Mouse (Mus musculus) neural tube, embryonic 13.5 days (tissue): Measurements from ENCODE around the gene F13a1. TPM values are rescaled to one million over a fixed set of nuclear protein-coding genes. Genes with fewer than 3 reads are reported as not detected.

Experiments
- ATAC-seq: fragments of 200-750 bp; cut with Nextera tagmentation; 2 replicates; pipeline ENCODE4 v1.8.0; 2017; ENCODE audit warnings: low read depth, mild to moderate bottlenecking, moderate TSS enrichment, moderate library complexity
- H3K27ac ChIP-seq: fragments of 300-500 bp; sonication (generic); replicated peaks from 2 replicates; pipeline ENCODE4 v1.5.1; 2015; ENCODE audit warnings: moderate library complexity, mild to moderate bottlenecking, inconsistent platforms
- H3K27me3 ChIP-seq: fragments of 300-500 bp; sonication (generic); 2 replicates; pipeline ENCODE4 v1.6.1; 2015; ENCODE audit warnings: mild to moderate bottlenecking, inconsistent platforms
- H3K36me3 ChIP-seq: fragments of 300-500 bp; sonication (generic); 2 replicates; pipeline ENCODE4 v1.6.1; 2015; ENCODE audit warnings: mild to moderate bottlenecking, inconsistent platforms
- H3K4me1 ChIP-seq: fragments of 300-500 bp; sonication (generic); replicated peaks from 2 replicates; pipeline ENCODE4 v1.6.1; 2015; ENCODE audit warnings: inconsistent platforms
- H3K4me2 ChIP-seq: fragments of 300-500 bp; sonication (generic); 2 replicates; pipeline ENCODE4 v1.6.1; 2015; ENCODE audit warnings: inconsistent platforms, mild to moderate bottlenecking, moderate library complexity
- H3K4me3 ChIP-seq: fragments of 300-500 bp; sonication (generic); 2 replicates; pipeline ENCODE4 v1.5.1; 2015; ENCODE audit warnings: mild to moderate bottlenecking, inconsistent platforms
- H3K9ac ChIP-seq: fragments of 300-500 bp; sonication (generic); 2 replicates; pipeline ENCODE4 v1.6.1; 2015; ENCODE audit warnings: moderate library complexity, mild to moderate bottlenecking, inconsistent platforms
- H3K9me3 ChIP-seq: fragments of 300-500 bp; sonication (generic); 2 replicates; pipeline ENCODE4 v1.6.1; 2016; ENCODE audit warnings: inconsistent platforms
- WGBS: fragments of 180-500 bp; shearing (Covaris S2); methylation state at CpG from one replicate; pipeline ENCODE4 v1.1.7; 2015; 5-methylcytosine and 5-hydroxymethylcytosine counted together
- polyA plus RNA-seq: library from polyadenylated mRNA; unstranded; fragments of >200 nt; fragmentation: Nextera tagmentation; extraction: Ambion mirVana; gene quantifications from 2 replicates; pipeline ENCODE4 v1.2.1, GENCODE M21; 2015

The F13a1 gene
- polyA plus RNA-seq, 1 experiment from 2014 or later: 11.2 TPM

GRCm38 (mm10) chr13:36941891-36942290, 108.2 kb downstream of the F13a1 start:
- 50% methylated on average over 3 of the region's 3 CpGs for WGBS
- 0 out of 2 replicates have a peak, but pooled peaks cover 4% of the 10 kb centered on the region for H3K4me1 ChIP-seq
- no peaks in the 10 kb centered on the region for H3K36me3 ChIP-seq
- no peak overlapping the region for H3K9ac ChIP-seq
- peak; percentile 47; the same call in 1 of the 2 replicates for ATAC-seq
- H3K27ac ChIP-seq: no peak overlapping the region
- no peak overlapping the region for H3K4me2 ChIP-seq
- no peaks in the 10 kb centered on the region for H3K9me3 ChIP-seq
- no peaks in the 10 kb centered on the region for H3K27me3 ChIP-seq
- H3K4me3 ChIP-seq: no peak overlapping the region

DNA sequence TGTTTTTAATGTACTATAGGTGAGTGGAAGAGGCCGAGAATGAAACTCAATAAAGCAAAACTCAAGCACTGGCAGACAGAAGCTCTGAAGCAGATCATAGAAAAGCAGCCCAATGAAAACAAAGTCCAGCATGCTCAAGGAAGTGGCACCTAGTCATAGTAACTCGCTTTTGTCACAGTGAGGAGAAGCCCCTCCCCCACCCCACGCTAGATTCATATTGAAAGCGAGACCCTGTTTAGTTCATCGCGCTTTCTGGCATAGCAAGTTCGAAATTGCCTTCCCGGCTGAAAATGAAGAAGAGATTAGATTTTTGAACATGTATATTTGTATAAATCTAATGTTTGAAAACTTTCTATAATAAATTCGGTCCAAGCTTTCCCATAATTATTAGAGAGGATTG, 118.0 kb downstream of the F13a1 start:
- H3K4me1 ChIP-seq: no peaks in the 10 kb centered on the region
- ATAC-seq: no peak
- 91% methylated on average over 9 of the region's 9 CpGs for WGBS
- H3K27ac ChIP-seq: no peak overlapping the region
- H3K4me3 ChIP-seq: no peak overlapping the region
- no peaks in the 10 kb centered on the region for H3K27me3 ChIP-seq
- no peak overlapping the region for H3K4me2 ChIP-seq
- H3K9me3 ChIP-seq: no peaks in the 10 kb centered on the region
- no peak overlapping the region for H3K9ac ChIP-seq
- H3K36me3 ChIP-seq: no peaks in the 10 kb centered on the region

GRCm38 (mm10) chr13:36919737-36920136, 130.3 kb downstream of the F13a1 start:
- Histone ChIP-seq H3K36me3 (no peaks in the 10 kb centered on the region), H3K27me3 (no peaks in the 10 kb centered on the region), H3K4me3 (no peak overlapping the region), H3K9me3 (no peaks in the 10 kb centered on the region), H3K9ac (no peak overlapping the region), H3K27ac (no peak overlapping the region), H3K4me1 (no peaks in the 10 kb centered on the region), H3K4me2 (no peak overlapping the region)
- no peak for ATAC-seq
- 50% methylated on average over 4 of the region's 4 CpGs for WGBS

GRCm38 (mm10) chr13:36903885-36904284, 146.2 kb downstream of the F13a1 start:
- ATAC-seq: no peak
- no peaks in the 10 kb centered on the region for H3K27me3 ChIP-seq

DNA sequence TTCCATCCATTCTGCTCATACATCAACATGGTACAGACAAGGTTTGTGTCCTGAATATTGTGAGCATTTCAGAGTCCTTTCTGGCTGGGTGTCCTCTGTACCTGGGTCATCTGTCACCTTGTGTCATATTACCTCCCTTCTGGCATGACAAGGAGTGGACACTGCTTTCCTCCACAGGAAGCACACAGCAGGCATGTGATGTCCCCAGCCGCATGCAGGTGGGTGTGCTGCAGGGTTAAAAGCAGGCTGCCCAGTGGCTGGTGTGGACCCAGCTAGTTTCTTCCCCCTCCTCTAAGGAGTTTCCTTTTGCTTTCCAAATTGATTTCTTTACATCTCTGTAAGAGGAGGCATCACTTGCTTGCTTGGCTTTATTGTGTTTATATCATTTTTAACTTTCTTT, 146.6 kb downstream of the F13a1 start:
- Histone ChIP-seq H3K27me3 (no peaks in the 10 kb centered on the region), H3K36me3 (no peaks in the 10 kb centered on the region), H3K4me3 (no peak overlapping the region), H3K4me2 (no peak overlapping the region), H3K9ac (no peak overlapping the region), H3K27ac (no peak overlapping the region), H3K9me3 (no peaks in the 10 kb centered on the region), H3K4me1 (no peaks in the 10 kb centered on the region)
- no peak for ATAC-seq
- WGBS: 38% methylated on average over 1 of the region's 1 CpGs

More at GRCm38 (mm10) chr13:36903885-36904284, 146.2 kb downstream of the F13a1 start:
- Histone ChIP-seq H3K9me3 (no peaks in the 10 kb centered on the region), H3K27ac (no peak overlapping the region), H3K4me2 (no peak overlapping the region), H3K4me3 (no peak overlapping the region), H3K36me3 (no peaks in the 10 kb centered on the region), H3K9ac (no peak overlapping the region), H3K4me1 (no peaks in the 10 kb centered on the region)
- WGBS: 17% methylated on average over 4 of the region's 4 CpGs

DNA sequence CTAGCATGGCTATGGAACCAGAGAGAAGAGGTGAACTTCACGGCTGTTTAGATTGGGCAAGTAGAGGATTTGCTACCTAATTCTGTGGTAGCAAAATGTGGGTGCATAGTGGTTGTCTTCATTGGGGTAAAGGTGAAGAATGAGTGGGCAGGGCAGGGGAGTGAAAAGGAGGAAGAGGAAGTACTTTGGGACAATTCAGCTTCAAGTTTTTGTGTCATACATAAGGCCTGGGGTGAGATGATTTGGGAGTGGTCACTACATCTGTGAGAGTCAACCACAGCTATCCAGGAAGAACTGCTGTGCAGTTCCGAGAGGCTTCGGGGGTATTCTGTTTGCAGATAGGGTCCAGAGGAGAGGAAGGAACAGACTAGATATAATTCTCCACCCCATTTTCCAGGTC, 148.4 kb downstream of the F13a1 start:
- Histone ChIP-seq H3K9ac (no peak overlapping the region), H3K27ac (no peak overlapping the region), H3K36me3 (no peaks in the 10 kb centered on the region), H3K9me3 (no peaks in the 10 kb centered on the region), H3K4me3 (no peak overlapping the region), H3K4me1 (no peaks in the 10 kb centered on the region), H3K27me3 (no peaks in the 10 kb centered on the region), H3K4me2 (no peak overlapping the region)
- 87% methylated on average over 3 of the region's 3 CpGs for WGBS
- ATAC-seq: no peak

DNA sequence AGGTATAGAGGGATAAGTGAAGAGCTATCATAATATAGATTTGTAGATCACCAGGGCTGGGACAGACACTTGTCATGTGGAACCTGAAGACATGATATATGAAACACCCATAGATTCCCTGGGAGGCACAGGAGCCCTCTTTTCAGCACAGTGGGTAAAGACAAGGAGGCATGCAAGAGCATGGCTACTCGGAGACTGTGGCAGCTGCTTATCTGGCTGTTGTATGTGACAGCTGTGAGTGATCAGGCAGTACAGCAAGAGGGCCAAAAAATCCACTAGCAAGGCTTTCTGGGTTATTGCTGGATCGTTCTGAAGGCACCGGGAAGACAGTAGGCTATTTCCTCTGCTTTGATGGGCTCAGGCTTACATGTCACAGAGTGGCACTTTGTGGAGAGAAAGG, 149.0 kb downstream of the F13a1 start:
- 83% methylated on average over 3 of the region's 3 CpGs for WGBS
- H3K27ac ChIP-seq: no peak overlapping the region
- no peaks in the 10 kb centered on the region for H3K27me3 ChIP-seq
- no peak overlapping the region for H3K4me3 ChIP-seq
- no peak for ATAC-seq
- H3K4me1 ChIP-seq: no peaks in the 10 kb centered on the region
- no peaks in the 10 kb centered on the region for H3K9me3 ChIP-seq
- H3K36me3 ChIP-seq: no peaks in the 10 kb centered on the region
- no peak overlapping the region for H3K9ac ChIP-seq
- H3K4me2 ChIP-seq: no peak overlapping the region

- no peak overlapping the region for H3K27ac ChIP-seq
- WGBS: 74% methylated on average over 3 of the region's 3 CpGs
Observed at GRCm38 (mm10) chr13:36896061-36896460, 154.0 kb downstream of the F13a1 start.

GRCm38 (mm10) chr13:36893762-36894161, 156.3 kb downstream of the F13a1 start:
- Histone ChIP-seq H3K27me3 (no peaks in the 10 kb centered on the region), H3K9ac (no peak overlapping the region), H3K36me3 (no peaks in the 10 kb centered on the region), H3K9me3 (no peaks in the 10 kb centered on the region), H3K4me1 (no peaks in the 10 kb centered on the region), H3K4me2 (no peak overlapping the region), H3K27ac (no peak overlapping the region), H3K4me3 (no peak overlapping the region)
- no peak for ATAC-seq
- WGBS: 96% methylated on average over 3 of the region's 3 CpGs

More at GRCm38 (mm10) chr13:36896061-36896460, 154.0 kb downstream of the F13a1 start:
- Histone ChIP-seq H3K4me1 (no peaks in the 10 kb centered on the region), H3K4me2 (no peak overlapping the region), H3K9ac (no peak overlapping the region), H3K9me3 (no peaks in the 10 kb centered on the region), H3K27me3 (no peaks in the 10 kb centered on the region), H3K36me3 (no peaks in the 10 kb centered on the region), H3K4me3 (no peak overlapping the region)
- ATAC-seq: no peak

DNA sequence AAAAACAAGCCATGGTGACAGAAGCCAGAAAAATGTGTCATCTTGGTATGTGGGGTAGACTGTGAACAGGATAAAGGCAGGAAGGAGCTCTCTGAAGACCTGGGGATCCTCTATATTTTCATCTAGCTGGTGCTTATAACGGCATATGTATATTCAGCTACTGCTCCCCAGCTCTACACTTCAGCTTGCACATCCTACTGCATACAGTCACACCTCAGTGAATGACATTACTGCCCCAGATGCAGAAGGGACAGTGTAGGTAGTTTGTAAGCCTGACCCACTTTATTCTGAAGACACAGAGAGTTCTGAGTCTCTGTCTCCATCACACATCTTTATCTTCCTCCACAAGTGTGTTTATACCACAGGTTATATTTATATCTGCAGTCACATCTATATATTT, 157.8 kb downstream of the F13a1 start:
- WGBS: 93% methylated on average over 1 of the region's 1 CpGs
- no peak overlapping the region for H3K4me3 ChIP-seq
- no peak overlapping the region for H3K27ac ChIP-seq
- ATAC-seq: no peak
- no peaks in the 10 kb centered on the region for H3K36me3 ChIP-seq
- no peaks in the 10 kb centered on the region for H3K27me3 ChIP-seq
- H3K9ac ChIP-seq: no peak overlapping the region
- H3K4me2 ChIP-seq: no peak overlapping the region
- no peaks in the 10 kb centered on the region for H3K4me1 ChIP-seq
- no peaks in the 10 kb centered on the region for H3K9me3 ChIP-seq

DNA sequence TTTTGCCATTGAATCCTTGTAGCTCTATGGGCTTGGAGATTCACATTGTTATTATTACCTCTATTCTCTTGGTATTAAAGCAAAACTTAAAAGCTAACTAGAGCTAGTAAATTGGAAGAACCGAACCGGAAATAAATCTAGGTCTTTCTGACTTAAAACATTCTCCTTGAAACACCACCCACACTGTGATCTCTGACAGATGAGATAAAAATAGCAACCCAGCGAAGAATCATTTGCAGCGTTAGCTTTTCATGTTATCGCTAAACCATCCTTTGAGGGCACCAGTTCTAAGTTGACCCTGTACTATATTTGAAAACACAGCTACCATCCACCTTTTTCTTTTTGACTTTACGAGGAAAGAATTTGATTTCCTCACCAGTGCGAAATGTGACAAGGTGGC, 164.1 kb downstream of the F13a1 start:
- Histone ChIP-seq H3K36me3 (no peaks in the 10 kb centered on the region), H3K4me1 (no peaks in the 10 kb centered on the region), H3K9me3 (no peaks in the 10 kb centered on the region), H3K27ac (no peak overlapping the region), H3K4me3 (no peak overlapping the region), H3K4me2 (no peak overlapping the region), H3K27me3 (no peaks in the 10 kb centered on the region), H3K9ac (no peak overlapping the region)
- no peak for ATAC-seq
- 92% methylated on average over 7 of the region's 7 CpGs for WGBS

DNA sequence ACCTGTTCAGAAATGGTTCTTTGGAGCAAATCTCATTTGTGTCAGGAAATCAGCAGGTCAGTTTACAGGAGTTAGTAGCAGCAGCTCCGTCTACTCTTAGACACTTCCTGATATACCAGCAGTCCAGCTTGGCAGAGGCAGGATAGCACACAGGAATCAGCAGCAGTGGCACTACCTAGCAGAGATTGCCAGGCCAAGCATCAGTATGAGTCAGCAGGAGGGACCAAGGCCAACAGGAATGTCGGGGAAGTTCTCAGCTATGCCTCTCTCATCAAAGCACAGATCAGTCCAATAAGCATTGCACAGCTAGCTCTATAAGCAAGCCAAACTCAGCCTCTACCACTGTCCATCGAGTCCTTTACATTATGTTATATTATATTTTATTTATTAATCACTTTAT, 210.9 kb downstream of the F13a1 start:
- H3K9me3 ChIP-seq: no peaks in the 10 kb centered on the region
- no peak for ATAC-seq
- no peak overlapping the region for H3K4me2 ChIP-seq
- no peak overlapping the region for H3K9ac ChIP-seq
- no peaks in the 10 kb centered on the region for H3K27me3 ChIP-seq
- 79% methylated on average over 3 of the region's 3 CpGs for WGBS
- no peaks in the 10 kb centered on the region for H3K36me3 ChIP-seq
- no peak overlapping the region for H3K27ac ChIP-seq
- no peaks in the 10 kb centered on the region for H3K4me1 ChIP-seq
- no peak overlapping the region for H3K4me3 ChIP-seq
